Comparison of ENCODE assay signal across 13 mouse cellular contexts in genomic region chr5:67100564-67101394, GRCm38 (mm10). TPM values are rescaled to one million over a fixed set of nuclear protein-coding genes. Genes with fewer than 3 reads are reported as not detected.
DNase-seq lines count a peak whose midpoint lies in the region; ATAC-seq and TF ChIP-seq lines count a peak whose summit lies in the region.
"Had no signal": no experiment of that assay in that cellular context is flagged by ENCODE, and none has a peak within 500 bp of the region (broad histone marks: within the 10 kb centered on the region; RNA-seq: fewer than 3 reads in every experiment).

No protein-coding gene starts in this region.

- H3K4me1 ChIP-seq in intestine, embryonic 15.5 days (replicated peaks), result peaks cover 6% of the 10 kb centered on the region

- H3K27ac ChIP-seq in intestine, embryonic 15.5 days, result no peak overlapping the region
- no peak overlapping the region for H3K27ac ChIP-seq in gastrocnemius, adult 2 months

- DNase-seq in cerebellum, postnatal 14 days, result peak; percentile 10 to 22
- no peak for DNase-seq in cerebellum, postnatal 4 days (ENCODE audit: low spot score in 2 of 2)
- peak; percentile 6 to 15 for DNase-seq in layer of hippocampus, postnatal 10 days (ENCODE audit: low spot score in 2 of 2)
- DNase-seq in layer of hippocampus, adult 8-10 months (ENCODE audit: low spot score in 2 of 2), result no peak
- DNase-seq in brain, embryonic 14.5 days (ENCODE audit: low read depth), result peak; percentile 49
- no peak for DNase-seq in testis, postnatal 10 days (ENCODE audit: low spot score)
- no peak for DNase-seq in gastrocnemius, adult 2 months
- DNase-seq: gastrocnemius, postnatal 36 days; kidney, adult 8-10 months; thymus, postnatal 25 days had no signal

- WGBS in intestine, embryonic 15.5 days, result 1% methylated on average over 34 of the region's 34 CpGs

- intact Hi-C loops in gastrocnemius, adult 2 months (cut with DNase I), result no loop called here

- no peak for TF ChIP-seq POLR2A in brain, embryonic 14.5 days (IDR thresholded peaks at IDR 0.05; ENCODE audit: borderline replicate concordance, extremely low read depth, insufficient read depth, insufficient read length, poor library complexity, severe bottlenecking)

- ATAC-seq in intestine, embryonic 15.5 days, result 0 out of 2 replicates have a peak, but pooled peaks have one; percentile 27

- peaks cover 84% of the 10 kb centered on the region for H3K27me3 ChIP-seq in intestine, embryonic 15.5 days (replicated peaks)

- no peak overlapping the region for H3K4me2 ChIP-seq in intestine, embryonic 15.5 days (replicated peaks)

- no peaks in the 10 kb centered on the region for H3K36me3 ChIP-seq in intestine, embryonic 15.5 days

- no peak for TF ChIP-seq CTCF in brain, embryonic 14.5 days (IDR thresholded peaks at IDR 0.05; ENCODE audit: borderline replicate concordance, extremely low read depth, insufficient read depth, insufficient read length)
- no peak for TF ChIP-seq CTCF in gastrocnemius, adult 2 months (IDR thresholded peaks at IDR 0.05)

- H3K4me3 ChIP-seq in intestine, embryonic 15.5 days (replicated peaks), result no peak overlapping the region
- H3K4me3 ChIP-seq in gastrocnemius, adult 2 months, result no peak overlapping the region

- no peak overlapping the region for H3K9ac ChIP-seq in intestine, embryonic 15.5 days

- H3K9me3 ChIP-seq in intestine, embryonic 15.5 days, result no peaks in the 10 kb centered on the region

RNA-seq across cellular contexts. Expression of gene Phox2b, which starts 1.7 kb away (rescaled TPM):
- not detected for total RNA-seq in layer of hippocampus, postnatal 10 days (2021)
- not detected for total RNA-seq in layer of hippocampus, adult 8-10 months (2022)
- polyA plus RNA-seq in brain, embryonic 14.5 days (2012; rRNA removed), result 4.6 and 16.8 TPM in 2 replicates
- polyA plus RNA-seq in intestine, embryonic 15.5 days (2015; fragmentation: Nextera tagmentation; extraction: Ambion mirVana), result 24.1 and 27.7 TPM in 2 replicates
- total RNA-seq in gastrocnemius, adult 2 months (2021), result not detected
- total RNA-seq: common myeloid progenitor, adult 5-6 weeks; gastrocnemius, postnatal 36 days; liver, adult 2 months had no signal
- polyA plus RNA-seq: liver, adult 2 months had no signal

Comparison
In these comparisons a context has a peak if more than half of its experiments do, and no peak if none do; other contexts are left out.
1. DNase-seq: peak in cerebellum, postnatal 14 days (2 of 2), layer of hippocampus, postnatal 10 days (2 of 2) and brain, embryonic 14.5 days (single experiment); none in cerebellum, postnatal 4 days (0 of 2), layer of hippocampus, adult 8-10 months (0 of 2), testis, postnatal 10 days (single experiment) and gastrocnemius, adult 2 months (single experiment).